Comparison of ENCODE assay signal across 15 mouse cellular contexts in the genomic region with DNA sequence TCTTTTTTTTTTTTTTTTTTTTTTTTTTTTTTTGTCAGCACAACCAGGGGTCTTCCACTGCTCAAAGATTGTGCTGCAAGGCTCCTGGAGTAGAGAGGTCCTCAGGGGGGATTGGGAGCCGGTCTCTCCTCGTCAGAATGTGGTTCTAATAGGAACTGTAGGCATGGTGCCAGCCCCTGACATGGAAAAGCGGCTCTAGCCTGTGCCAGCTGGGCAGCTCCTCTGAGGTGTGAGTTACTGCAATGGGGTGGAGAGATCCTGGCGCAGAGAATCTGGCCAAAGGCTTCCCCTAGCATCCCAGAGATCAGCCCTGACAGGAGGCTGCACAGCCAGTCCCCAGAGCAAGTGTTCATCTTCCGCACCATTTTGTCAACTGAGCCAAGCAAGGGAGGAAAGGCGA.
DNase-seq lines count a peak whose midpoint lies in the region; ATAC-seq and TF ChIP-seq lines count a peak whose summit lies in the region.
"Had no signal": no experiment of that assay in that cellular context is flagged by ENCODE, and none has a peak within 500 bp of the region (broad histone marks: within the 10 kb centered on the region; RNA-seq: fewer than 3 reads in every experiment).

No protein-coding gene starts in this region.

- H3K36me3 ChIP-seq in midbrain, embryonic 14.5 days (ENCODE audit: control insufficient read depth, insufficient read depth, low read length): no peaks in the 10 kb centered on the region
- no peaks in the 10 kb centered on the region for H3K36me3 ChIP-seq in midbrain, embryonic 15.5 days (replicated peaks)
- H3K36me3 ChIP-seq in thymus, adult 2 months (ENCODE audit: control insufficient read depth, insufficient read depth, low read length): no peaks in the 10 kb centered on the region
- H3K36me3 ChIP-seq: G1E; intestine, embryonic 15.5 days had no signal

- no peak for TF ChIP-seq POLR2A in thymus, adult 2 months (IDR thresholded peaks at IDR 0.05; ENCODE audit: control insufficient read depth, extremely low read depth, insufficient read depth, low read length, poor library complexity)

- H3K27ac ChIP-seq in midbrain, embryonic 14.5 days (replicated peaks; ENCODE audit: low read depth, low read length): no peak overlapping the region
- no peak overlapping the region for H3K27ac ChIP-seq in midbrain, embryonic 15.5 days
- H3K27ac ChIP-seq in thymus, adult 2 months (ENCODE audit: control insufficient read depth, insufficient read depth, low read length): no peak overlapping the region
- H3K27ac ChIP-seq: intestine, embryonic 15.5 days had no signal

- peak; percentile 34 for DNase-seq in gastrocnemius, adult 18-20 months (ENCODE audit: low spot score)
- DNase-seq in gastrocnemius, postnatal 4 days (ENCODE audit: low spot score in 2 of 2): no peak
- peak; percentile 62 for DNase-seq in midbrain, embryonic 14.5 days
- DNase-seq in cerebellum, adult 18-20 months: peak; percentile 69 to 70
- peak; percentile 55 for DNase-seq in gastrocnemius, postnatal 10 days
- DNase-seq in thymus, adult 2 months: no peak
- DNase-seq: B cell, adult 2 months; lung, embryonic 14.5 days; thymus, postnatal 25 days had no signal

- no peaks in the 10 kb centered on the region for H3K9me3 ChIP-seq in midbrain, embryonic 14.5 days (ENCODE audit: control insufficient read depth, low read length)
- no peaks in the 10 kb centered on the region for H3K9me3 ChIP-seq in midbrain, embryonic 15.5 days
- H3K9me3 ChIP-seq: intestine, embryonic 15.5 days; megakaryocyte, embryonic 14.5 days had no signal

- no peaks in the 10 kb centered on the region for H3K27me3 ChIP-seq in midbrain, embryonic 14.5 days (ENCODE audit: control insufficient read depth, insufficient read depth, low read length)
- H3K27me3 ChIP-seq in midbrain, embryonic 15.5 days (replicated peaks): no peaks in the 10 kb centered on the region
- no peaks in the 10 kb centered on the region for H3K27me3 ChIP-seq in thymus, adult 2 months (ENCODE audit: control insufficient read depth, insufficient read depth, low read length)
- H3K27me3 ChIP-seq: intestine, embryonic 15.5 days had no signal

- no peak for TF ChIP-seq CTCF in thymus, adult 2 months (IDR thresholded peaks at IDR 0.05; ENCODE audit: borderline replicate concordance, control insufficient read depth, extremely low read depth, insufficient read depth, low read length, poor library complexity)

- H3K4me2 ChIP-seq in midbrain, embryonic 14.5 days (ENCODE audit: low read length): no peak overlapping the region
- no peak overlapping the region for H3K4me2 ChIP-seq in midbrain, embryonic 15.5 days
- H3K4me2 ChIP-seq: intestine, embryonic 15.5 days; lung, embryonic 14.5 days had no signal

- no peak overlapping the region for H3K9ac ChIP-seq in midbrain, embryonic 14.5 days (replicated peaks; ENCODE audit: low read length)
- no peak overlapping the region for H3K9ac ChIP-seq in midbrain, embryonic 15.5 days
- H3K9ac ChIP-seq: intestine, embryonic 15.5 days; lung, embryonic 14.5 days had no signal

- no peak overlapping the region for H3K4me3 ChIP-seq in midbrain, embryonic 14.5 days (replicated peaks; ENCODE audit: low read depth, low read length)
- H3K4me3 ChIP-seq in midbrain, embryonic 15.5 days: no peak overlapping the region
- H3K4me3 ChIP-seq in thymus, adult 2 months (ENCODE audit: control insufficient read depth, insufficient read depth, low read length): no peak overlapping the region
- H3K4me3 ChIP-seq: intestine, embryonic 15.5 days; megakaryocyte, embryonic 14.5 days had no signal

- WGBS in midbrain, embryonic 14.5 days: 77% methylated on average over 6 of the region's 6 CpGs
- 76% methylated on average over 6 of the region's 6 CpGs for WGBS in midbrain, embryonic 15.5 days
- 94% methylated on average over 6 of the region's 6 CpGs for WGBS in thymus, adult 2 months

- ATAC-seq in midbrain, embryonic 14.5 days (ENCODE audit: low FRiP score, low TSS enrichment): no peak
- no peak for ATAC-seq in midbrain, embryonic 15.5 days (replicated peaks)
- ATAC-seq in megakaryocyte progenitor cell, adult 5-6 weeks (replicated peaks; ENCODE audit: poor library complexity): no peak
- ATAC-seq: activated CD4-positive, CD25-positive, alpha-beta regulatory T cell, adult 4 months; intestine, embryonic 15.5 days had no signal

- no peaks in the 10 kb centered on the region for H3K4me1 ChIP-seq in midbrain, embryonic 14.5 days (ENCODE audit: control insufficient read depth, insufficient read depth, low read length)
- no peaks in the 10 kb centered on the region for H3K4me1 ChIP-seq in midbrain, embryonic 15.5 days
- H3K4me1 ChIP-seq in thymus, adult 2 months (replicated peaks; ENCODE audit: control insufficient read depth, insufficient read depth, low read length): no peaks in the 10 kb centered on the region
- H3K4me1 ChIP-seq: intestine, embryonic 15.5 days had no signal

Comparison
In these comparisons a context has a peak if more than half of its experiments do, and no peak if none do; other contexts are left out.
1. DNase-seq: peak in gastrocnemius, adult 18-20 months (single experiment), midbrain, embryonic 14.5 days (single experiment), cerebellum, adult 18-20 months (2 of 2) and gastrocnemius, postnatal 10 days (single experiment); none in gastrocnemius, postnatal 4 days (0 of 2) and thymus, adult 2 months (single experiment).